Mouse (Mus musculus) stomach, postnatal 0 days (tissue): Measurements from ENCODE around the gene Thsd4. TPM values are rescaled to one million over a fixed set of nuclear protein-coding genes. Genes with fewer than 3 reads are reported as not detected.
A peak's percentile ranks its signal among the peaks of the same experiment; 100 is the strongest.

Experiments used
- ATAC-seq: fragments of 200-750 bp; cut with Nextera tagmentation; 2 replicates; pipeline ENCODE4 v1.8.0; 2017; ENCODE audit not compliant: low FRiP score, low TSS enrichment
- DNase-seq: peaks from one replicate; pipeline ENCODE4 v3.0.0-alpha.2; 2016; ENCODE audit warnings: low spot score
- H3K27ac ChIP-seq: fragments of 300-500 bp; sonication (generic); replicated peaks from 2 replicates; pipeline ENCODE4 v1.5.1; 2014; ENCODE audit warnings: mild to moderate bottlenecking, control low read depth
- H3K27me3 ChIP-seq: fragments of 300-500 bp; sonication (generic); 2 replicates; pipeline ENCODE4 v1.6.1; 2014; ENCODE audit warnings: low read length; ENCODE audit not compliant: control insufficient read depth, insufficient read depth
- H3K36me3 ChIP-seq: fragments of 300-500 bp; sonication (generic); 2 replicates; pipeline ENCODE4 v1.6.1; 2014; ENCODE audit warnings: low read length, mixed read lengths; ENCODE audit not compliant: control insufficient read depth, insufficient read depth
- H3K4me1 ChIP-seq: fragments of 300-500 bp; sonication (generic); replicated peaks from 2 replicates; pipeline ENCODE4 v1.6.1; 2014; ENCODE audit warnings: antibody characterized with exemption; ENCODE audit not compliant: control insufficient read depth, insufficient read depth
- H3K4me2 ChIP-seq: fragments of 300-500 bp; sonication (generic); replicated peaks from 2 replicates; pipeline ENCODE4 v1.6.1; 2014; ENCODE audit warnings: low read depth, mild to moderate bottlenecking, control low read depth, moderate library complexity
- H3K4me3 ChIP-seq: fragments of 300-500 bp; sonication (generic); 2 replicates; pipeline ENCODE4 v1.5.1; 2014; ENCODE audit warnings: low read depth, low read length, control low read depth
- H3K9ac ChIP-seq: fragments of 300-500 bp; sonication (generic); 2 replicates; pipeline ENCODE4 v1.6.1; 2014; ENCODE audit warnings: mild to moderate bottlenecking, low read length, control low read depth, mixed read lengths
- H3K9me3 ChIP-seq: fragments of 300-500 bp; sonication (generic); 2 replicates; pipeline ENCODE4 v1.6.1; 2016; ENCODE audit warnings: low read length; ENCODE audit not compliant: control insufficient read depth
- CTCF ChIP-seq: IDR thresholded peaks from 2 replicates; pipeline ENCODE4 v1.5.1; 2016; ENCODE audit warnings: antibody characterized with exemption, low read depth, mild to moderate bottlenecking, moderate library complexity
- EP300 ChIP-seq: optimal IDR thresholded peaks from 2 replicates; pipeline ENCODE3; 2016; ENCODE audit warnings: antibody characterized with exemption
- WGBS: fragments of 180-500 bp; shearing (Covaris S2); extraction: QIAGEN DNeasy Blood & Tissue Kit; methylation state at CpG from one replicate; pipeline ENCODE4 v1.1.7; 2014; 5-methylcytosine and 5-hydroxymethylcytosine counted together
- polyA plus RNA-seq: library from polyadenylated mRNA; unstranded; fragments of >200 nt; fragmentation: Nextera tagmentation; extraction: Ambion mirVana; gene quantifications from 2 replicates; pipeline ENCODE4 v1.2.1, GENCODE M21; 2015

Thsd4 gene
- polyA plus RNA-seq, 1 experiment from 2014 or later = 10.7 TPM

GRCm38 (mm10) chr9:60237667-60238066 lies 284.2 kb downstream of the Thsd4 start:
- 23% methylated on average over 4 of the region's 4 CpGs for WGBS
- Histone ChIP-seq H3K9ac (no peak overlapping the region), H3K4me2 (no peak overlapping the region), H3K4me3 (no peak overlapping the region), H3K27ac (no peak overlapping the region; the same call in 1 of the 2 replicates), H3K9me3 (no peaks in the 10 kb centered on the region), H3K27me3 (no peaks in the 10 kb centered on the region), H3K4me1 (peaks cover 10% of the 10 kb centered on the region; the same call in 1 of the 2 replicates), H3K36me3 (no peaks in the 10 kb centered on the region)
- ATAC-seq (no peak), DNase-seq (peak; percentile 67)
- TF ChIP-seq CTCF = peak; percentile 94
- no peak for TF ChIP-seq EP300

GRCm38 (mm10) chr9:60236155-60236554 lies 285.7 kb downstream of the Thsd4 start:
- no peak for DNase-seq
- Histone ChIP-seq H3K4me1 (peaks cover 10% of the 10 kb centered on the region; the same call in 1 of the 2 replicates), H3K4me2 (no peak overlapping the region), H3K36me3 (no peaks in the 10 kb centered on the region), H3K27me3 (no peaks in the 10 kb centered on the region), H3K9me3 (no peaks in the 10 kb centered on the region), H3K27ac (no peak overlapping the region), H3K9ac (no peak overlapping the region), H3K4me3 (no peak overlapping the region)
- no peak for ATAC-seq
- 73% methylated on average over 9 of the region's 9 CpGs for WGBS
- TF ChIP-seq CTCF (no peak), EP300 (no peak)

GRCm38 (mm10) chr9:60234233-60235115 lies 287.4 kb downstream of the Thsd4 start:
- Histone ChIP-seq H3K9me3 (no peaks in the 10 kb centered on the region), H3K9ac (no peak overlapping the region), H3K27ac (peak overlapping the region; percentile 78), H3K4me3 (no peak overlapping the region), H3K36me3 (no peaks in the 10 kb centered on the region), H3K27me3 (no peaks in the 10 kb centered on the region), H3K4me1 (peaks cover 10% of the 10 kb centered on the region; the same call in 1 of the 2 replicates), H3K4me2 (no peak overlapping the region)
- ATAC-seq (peak; percentile 94), DNase-seq (peak; percentile 68)
- no peak for TF ChIP-seq EP300
- no peak for TF ChIP-seq CTCF
- whole genome bisulfite sequencing = 19% methylated on average over 8 of the region's 8 CpGs

GRCm38 (mm10) chr9:60231981-60232881 lies 289.6 kb downstream of the Thsd4 start:
- Histone ChIP-seq H3K4me2 (no peak overlapping the region), H3K9ac (no peak overlapping the region), H3K4me3 (no peak overlapping the region), H3K9me3 (no peaks in the 10 kb centered on the region), H3K4me1 (peaks cover 10% of the 10 kb centered on the region; the same call in 1 of the 2 replicates), H3K27me3 (no peaks in the 10 kb centered on the region), H3K27ac (0 out of 2 replicates have a peak overlapping the region, but pooled peaks have one; percentile 18), H3K36me3 (no peaks in the 10 kb centered on the region)
- DNase-seq (no peak), ATAC-seq (no peak)
- WGBS = 79% methylated on average over 9 of the region's 9 CpGs
- TF ChIP-seq CTCF (no peak), EP300 (no peak)

GRCm38 (mm10) chr9:60229496-60229895 lies 292.4 kb downstream of the Thsd4 start:
- Histone ChIP-seq H3K4me2 (no peak overlapping the region), H3K9me3 (no peaks in the 10 kb centered on the region), H3K4me1 (peaks cover 3% of the 10 kb centered on the region; the same call in 1 of the 2 replicates), H3K9ac (no peak overlapping the region), H3K27me3 (no peaks in the 10 kb centered on the region), H3K36me3 (no peaks in the 10 kb centered on the region), H3K4me3 (no peak overlapping the region), H3K27ac (no peak overlapping the region)
- TF ChIP-seq EP300 (no peak), CTCF (no peak)
- DNase-seq (no peak), ATAC-seq (no peak)
- WGBS = 77% methylated on average over 4 of the region's 4 CpGs
